Mouse (Mus musculus) layer of hippocampus, adult 8-10 months (tissue): ENCODE results near the gene Gzmd. TPM values are rescaled to one million over a fixed set of nuclear protein-coding genes. Genes with fewer than 3 reads are reported as not detected.

Experiments
- DNase-seq, 2 experiments: peaks; one replicate each; pipeline ENCODE4 v3.0.0; 2022; ENCODE audit warnings: low spot score in 2 of 2
- microRNA-seq, 2 experiments: library from miRNA; unstranded; fragments of <30 nt; microRNA quantifications; one replicate each; pipeline ENCODE4 v1.2.0; 2022
- total RNA-seq, 4 experiments: library from RNA; stranded (reverse); gene quantifications; 2 replicates each; pipeline ENCODE4 v1.2.4; 2022

Gene Gzmd
- total RNA-seq, 4 experiments from 2014 or later = not detected

- no peak for DNase-seq
Observed at GRCm38 (mm10) chr14:56082016-56082415, 50.4 kb downstream of the Gzmd start.

Small RNA genes within 50 kb of the gene (microRNA-seq; reads per million reads assigned to microRNA genes)
- gene Mir6949 = 0 reads per million in 2 experiments

Other genes starting within 250 kb of the Gzmd start
- gene Cbln3, start 248.2 kb downstream of the Gzmd start, total RNA-seq = under 1 TPM; 0.20 to 0.43 (median 0.33) TPM
- 10 to 100 TPM; 13.4 to 14.0 (median 13.7) TPM for gene Khnyn, start 247.7 kb downstream of the Gzmd start, total RNA-seq
- gene Sdr39u1, start 232.3 kb downstream of the Gzmd start, total RNA-seq = 10 to 100 TPM; 66.0 to 86.3 (median 78.8) TPM
- gene Cma1, start 187.9 kb downstream of the Gzmd start, total RNA-seq = under 1 TPM in 1 of 4 experiments, not detected in 3; 0.39 TPM
- gene Cma2, start 181.6 kb downstream of the Gzmd start, total RNA-seq = not detected
- not detected for gene Mcpt1, start 114.6 kb downstream of the Gzmd start, total RNA-seq
- not detected for gene Mcpt9, start 102.1 kb downstream of the Gzmd start, total RNA-seq
- not detected for gene Mcpt2, start 90.6 kb downstream of the Gzmd start, total RNA-seq
- gene Mcpt4, start 70.3 kb downstream of the Gzmd start, total RNA-seq = under 1 TPM in 2 of 4 experiments, not detected in 2; 0.57 to 0.58 TPM
- not detected for gene Mcpt8, start 47.3 kb downstream of the Gzmd start, total RNA-seq
- gene Ctsg, start 30.0 kb downstream of the Gzmd start, total RNA-seq = not detected
- gene Gzme, start 12.0 kb downstream of the Gzmd start, total RNA-seq = not detected
- not detected for gene Gzmg, start 27.0 kb upstream of the Gzmd start, total RNA-seq
- gene Gzmn, start 42.0 kb upstream of the Gzmd start, total RNA-seq = not detected
- not detected for gene Gzmf, start 78.8 kb upstream of the Gzmd start, total RNA-seq
- not detected for gene Gzmc, start 102.0 kb upstream of the Gzmd start, total RNA-seq
- gene Gzmb, start 129.7 kb upstream of the Gzmd start, total RNA-seq = not detected
- not detected for gene Atp12a, start 232.5 kb upstream of the Gzmd start, total RNA-seq